Mouse (Mus musculus) kidney, postnatal 0 days (tissue): ENCODE measurements around the gene Ccr6. TPM values are rescaled to one million over a fixed set of nuclear protein-coding genes. Genes with fewer than 3 reads are reported as not detected.

Experiments
- ATAC-seq: fragments of 200-750 bp; cut with Nextera tagmentation; replicated peaks from 2 replicates; pipeline ENCODE4 v1.8.0; 2017; ENCODE audit warnings: low read depth, moderate number of reproducible peaks, moderate TSS enrichment, moderate library complexity; ENCODE audit not compliant: low FRiP score
- DNase-seq: peaks from one replicate; pipeline ENCODE4 v3.0.0-alpha.2; 2016; ENCODE audit warnings: low spot score
- H3K27ac ChIP-seq: fragments of 300-500 bp; sonication (generic); 2 replicates; pipeline ENCODE4 v1.5.1; 2014; ENCODE audit warnings: mild to moderate bottlenecking
- H3K27me3 ChIP-seq: fragments of 300-500 bp; sonication (generic); 2 replicates; pipeline ENCODE4 v1.6.1; 2014; ENCODE audit warnings: low read length, mixed read lengths; ENCODE audit not compliant: insufficient read depth
- H3K36me3 ChIP-seq: fragments of 300-500 bp; sonication (generic); 2 replicates; pipeline ENCODE4 v1.6.1; 2014; ENCODE audit warnings: low read length, mixed read lengths; ENCODE audit not compliant: insufficient read depth
- H3K4me1 ChIP-seq: fragments of 300-500 bp; sonication (generic); replicated peaks from 2 replicates; pipeline ENCODE4 v1.6.1; 2014; ENCODE audit warnings: antibody characterized with exemption, low read length, mixed read lengths; ENCODE audit not compliant: insufficient read depth
- H3K4me2 ChIP-seq: fragments of 300-500 bp; sonication (generic); 2 replicates; pipeline ENCODE4 v1.6.1; 2014; ENCODE audit warnings: mild to moderate bottlenecking, low read length, moderate library complexity, mixed read lengths
- H3K4me3 ChIP-seq: fragments of 300-500 bp; sonication (generic); replicated peaks from 2 replicates; pipeline ENCODE4 v1.5.1; 2014; ENCODE audit warnings: low read depth, low read length
- H3K9ac ChIP-seq: fragments of 300-500 bp; sonication (generic); 2 replicates; pipeline ENCODE4 v1.6.1; 2014; ENCODE audit warnings: low read depth, low read length
- H3K9me3 ChIP-seq: fragments of 300-500 bp; sonication (generic); replicated peaks from 2 replicates; pipeline ENCODE4 v1.6.1; 2016; ENCODE audit warnings: low read length, inconsistent platforms, mixed read lengths
- CTCF ChIP-seq: IDR thresholded peaks from 2 replicates; pipeline ENCODE4 v1.5.1; 2016; ENCODE audit warnings: antibody characterized with exemption, low read depth, mild to moderate bottlenecking, moderate library complexity
- WGBS: fragments of 180-500 bp; shearing (Covaris S2); extraction: QIAGEN DNeasy Blood & Tissue Kit; methylation state at CpG from one replicate; pipeline ENCODE4 v1.1.7; 2014; 5-methylcytosine and 5-hydroxymethylcytosine counted together
- polyA plus RNA-seq: library from polyadenylated mRNA; unstranded; fragments of >200 nt; fragmentation: Nextera tagmentation; extraction: Ambion mirVana; gene quantifications from 2 replicates; pipeline ENCODE4 v1.2.1, GENCODE M21; 2015

Gene Ccr6
- polyA plus RNA-seq, 1 experiment from 2014 or later: not detected

DNA sequence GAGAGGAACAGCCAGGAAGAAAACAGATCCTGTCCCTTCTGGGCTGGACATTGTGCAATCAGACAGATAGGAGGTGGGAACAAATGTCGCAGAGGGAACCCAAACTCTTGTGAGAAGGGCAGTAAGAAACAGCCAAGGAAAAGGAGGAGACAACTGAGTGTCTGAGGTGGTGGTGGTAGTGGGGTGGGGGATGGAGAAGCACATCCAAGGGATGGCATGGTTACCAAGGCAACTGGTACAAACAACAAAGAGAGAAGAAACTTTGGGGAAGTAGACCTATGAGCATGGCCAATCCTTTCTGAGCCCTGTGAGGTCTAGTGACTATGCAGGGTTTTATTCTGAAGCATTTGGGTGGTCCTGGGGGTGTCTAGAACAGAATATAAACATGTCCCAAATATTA lies 21.5 kb upstream of the Ccr6 start:
- no peak overlapping the region for H3K27ac ChIP-seq
- no peaks in the 10 kb centered on the region for H3K9me3 ChIP-seq
- DNase-seq (no peak), ATAC-seq (no peak)
- no peak overlapping the region for H3K4me3 ChIP-seq
- no peak overlapping the region for H3K9ac ChIP-seq
- WGBS: 85% methylated on average over 1 of the region's 1 CpGs
- no peak overlapping the region for H3K4me2 ChIP-seq
- no peak for TF ChIP-seq CTCF
- no peaks in the 10 kb centered on the region for H3K36me3 ChIP-seq
- no peaks in the 10 kb centered on the region for H3K4me1 ChIP-seq
- H3K27me3 ChIP-seq: no peaks in the 10 kb centered on the region

DNA sequence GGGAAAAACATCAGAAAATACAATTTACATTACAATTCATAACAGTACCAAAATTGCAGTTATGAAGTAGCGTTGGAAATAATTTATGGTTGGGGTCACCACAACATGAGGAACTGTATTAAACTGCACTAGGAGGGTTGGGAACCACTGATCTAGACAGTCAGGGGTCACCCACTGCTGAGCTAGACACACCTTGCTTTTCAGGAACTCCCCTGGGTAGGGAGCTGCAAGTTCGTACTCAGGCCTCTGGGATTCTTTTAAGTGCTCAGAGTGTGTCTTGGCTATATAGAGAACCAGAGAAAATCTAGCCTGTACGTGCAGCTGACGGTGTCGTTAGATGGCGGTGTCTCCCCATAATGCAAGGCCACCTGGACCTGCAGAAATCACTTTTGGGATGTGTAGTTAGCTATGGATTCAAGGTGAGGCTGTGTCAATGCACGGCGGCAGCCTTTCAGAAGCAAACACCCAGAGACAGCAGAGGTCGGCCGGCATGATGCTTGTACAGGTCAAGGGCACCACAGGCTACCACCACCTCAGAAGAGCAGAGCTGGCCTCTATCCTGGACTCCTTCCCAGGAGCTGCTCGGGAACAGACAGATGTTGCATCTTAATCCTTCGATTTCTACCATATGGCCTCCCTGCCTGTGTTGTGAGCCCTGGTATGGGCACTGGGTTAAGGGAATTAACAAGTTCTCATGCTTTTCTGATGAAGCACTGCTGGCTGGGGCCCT lies 20.7 kb upstream of the Ccr6 start:
- no peak overlapping the region for H3K4me2 ChIP-seq
- DNase-seq (no peak), ATAC-seq (no peak)
- TF ChIP-seq CTCF: no peak
- H3K4me3 ChIP-seq: no peak overlapping the region
- H3K27me3 ChIP-seq: no peaks in the 10 kb centered on the region
- no peaks in the 10 kb centered on the region for H3K4me1 ChIP-seq
- no peak overlapping the region for H3K9ac ChIP-seq
- no peak overlapping the region for H3K27ac ChIP-seq
- no peaks in the 10 kb centered on the region for H3K9me3 ChIP-seq
- WGBS: 92% methylated on average over 12 of the region's 12 CpGs
- H3K36me3 ChIP-seq: no peaks in the 10 kb centered on the region

DNA sequence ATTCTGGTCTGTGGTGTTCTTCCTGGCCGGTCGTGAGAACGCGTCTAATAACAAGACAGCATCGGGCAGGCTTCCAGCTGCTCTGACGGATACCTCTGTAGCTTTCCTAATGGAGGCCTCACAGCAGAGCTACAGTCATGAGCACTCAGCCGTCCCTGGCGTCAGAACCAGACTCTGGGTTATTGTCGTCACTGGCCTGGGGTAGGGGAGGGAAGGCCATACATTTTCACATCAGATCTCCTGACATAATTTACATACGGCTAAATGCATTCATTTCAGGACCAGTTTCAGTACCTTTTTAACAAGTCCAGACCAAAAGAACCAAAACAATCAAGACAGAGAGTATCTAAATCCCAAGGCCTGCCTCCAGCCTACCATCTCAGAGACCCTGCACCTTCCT lies 12.6 kb upstream of the Ccr6 start:
- no peak for DNase-seq
- WGBS: 69% methylated on average over 10 of the region's 10 CpGs
- H3K4me1 ChIP-seq: no peaks in the 10 kb centered on the region
- ATAC-seq: no peak
- H3K4me2 ChIP-seq: no peak overlapping the region
- no peak overlapping the region for H3K4me3 ChIP-seq
- H3K27ac ChIP-seq: no peak overlapping the region
- no peaks in the 10 kb centered on the region for H3K9me3 ChIP-seq
- H3K9ac ChIP-seq: no peak overlapping the region
- TF ChIP-seq CTCF: no peak
- H3K36me3 ChIP-seq: no peaks in the 10 kb centered on the region
- H3K27me3 ChIP-seq: no peaks in the 10 kb centered on the region

DNA sequence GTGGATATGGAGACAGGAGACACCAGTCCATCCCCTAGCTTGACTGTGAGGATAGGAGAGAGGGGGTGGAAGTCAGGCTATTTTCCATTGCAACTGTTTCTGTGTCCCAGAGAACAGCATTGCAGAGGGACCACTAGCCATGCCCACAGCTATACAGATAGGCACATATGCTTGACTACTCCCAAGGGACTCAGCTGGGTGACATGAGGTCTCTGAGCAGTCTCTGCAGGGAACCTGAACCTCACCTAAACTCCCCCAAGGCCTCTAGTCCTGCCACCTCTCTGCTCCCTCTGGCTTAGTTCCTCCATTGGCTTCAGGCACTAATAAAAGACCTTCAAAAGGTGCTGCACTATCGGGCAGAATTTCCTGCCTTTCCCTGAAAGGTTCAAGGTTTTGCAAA lies 11.8 kb upstream of the Ccr6 start:
- Histone ChIP-seq H3K9me3 (no peaks in the 10 kb centered on the region), H3K27me3 (no peaks in the 10 kb centered on the region), H3K4me2 (no peak overlapping the region), H3K36me3 (no peaks in the 10 kb centered on the region), H3K4me3 (no peak overlapping the region), H3K9ac (no peak overlapping the region), H3K4me1 (no peaks in the 10 kb centered on the region), H3K27ac (no peak overlapping the region)
- WGBS: 56% methylated on average over 1 of the region's 1 CpGs
- no peak for TF ChIP-seq CTCF
- DNase-seq: no peak
- ATAC-seq: no peak

DNA sequence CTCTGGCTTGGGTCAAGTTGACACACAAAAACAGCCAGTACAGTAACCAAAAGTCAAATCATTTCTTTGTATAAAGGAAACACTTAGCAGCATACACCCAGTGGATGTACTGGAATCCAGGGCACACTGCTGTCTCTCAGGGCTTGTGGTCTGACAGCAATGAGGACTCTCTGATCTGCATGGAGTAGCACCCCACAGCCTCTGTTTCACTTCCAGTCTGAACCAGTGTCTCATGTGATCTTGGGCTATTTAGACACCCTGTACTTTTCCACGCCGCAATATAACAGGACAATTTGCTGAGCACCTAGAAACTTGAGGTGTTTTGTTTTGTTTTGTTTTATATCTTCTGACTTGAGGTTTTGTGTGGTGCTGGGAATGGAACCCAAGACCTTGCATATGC lies 10.7 kb upstream of the Ccr6 start:
- no peaks in the 10 kb centered on the region for H3K4me1 ChIP-seq
- H3K27ac ChIP-seq: no peak overlapping the region
- TF ChIP-seq CTCF: no peak
- ATAC-seq (no peak), DNase-seq (no peak)
- no peaks in the 10 kb centered on the region for H3K27me3 ChIP-seq
- WGBS: 91% methylated on average over 2 of the region's 2 CpGs
- H3K9ac ChIP-seq: no peak overlapping the region
- no peak overlapping the region for H3K4me2 ChIP-seq
- no peaks in the 10 kb centered on the region for H3K36me3 ChIP-seq
- no peak overlapping the region for H3K4me3 ChIP-seq
- no peaks in the 10 kb centered on the region for H3K9me3 ChIP-seq

DNA sequence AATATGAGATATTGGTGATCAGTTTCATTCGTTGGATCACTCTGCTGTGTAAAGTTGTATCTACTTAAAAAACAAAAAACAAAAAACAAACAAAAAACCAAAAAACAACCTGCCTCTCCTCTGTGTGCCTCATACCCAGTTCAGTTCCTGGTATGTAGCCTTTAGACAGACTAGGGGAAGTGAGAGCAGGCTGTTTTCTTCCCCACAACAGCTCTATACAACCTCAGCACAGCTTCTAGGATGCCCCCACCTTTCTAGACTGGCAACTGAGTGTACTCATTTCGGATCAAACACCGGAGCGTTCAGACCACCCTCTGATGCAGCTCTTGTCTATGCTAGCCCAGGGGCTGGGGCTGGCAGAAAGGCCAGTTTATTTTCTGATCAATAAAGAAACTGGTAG lies 10.1 kb upstream of the Ccr6 start:
- Histone ChIP-seq H3K27me3 (no peaks in the 10 kb centered on the region), H3K9me3 (no peaks in the 10 kb centered on the region), H3K9ac (no peak overlapping the region), H3K4me2 (no peak overlapping the region), H3K36me3 (no peaks in the 10 kb centered on the region), H3K27ac (no peak overlapping the region), H3K4me1 (no peaks in the 10 kb centered on the region), H3K4me3 (no peak overlapping the region)
- no peak for DNase-seq
- 85% methylated on average over 4 of the region's 4 CpGs for WGBS
- ATAC-seq: no peak
- TF ChIP-seq CTCF: no peak

DNA sequence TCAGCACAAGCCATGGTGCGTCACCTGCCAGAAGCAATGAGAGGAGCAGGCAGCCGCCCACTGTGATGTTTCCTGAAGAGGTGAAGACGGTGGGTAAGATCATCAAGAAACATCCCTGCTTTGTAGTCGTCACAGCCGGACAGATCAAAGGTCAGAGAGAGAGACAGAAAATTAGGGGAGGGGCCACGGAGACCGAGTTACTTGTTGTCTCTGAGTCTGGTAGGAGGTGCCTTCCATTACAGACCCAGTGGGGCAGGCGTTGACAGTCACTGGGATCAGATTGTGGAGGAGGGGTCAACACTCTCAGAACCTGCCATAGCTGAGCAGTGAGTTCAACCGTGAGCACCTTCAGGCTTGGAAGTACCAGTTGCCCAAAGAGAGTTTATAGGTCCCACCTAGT lies 7.2 kb upstream of the Ccr6 start:
- TF ChIP-seq CTCF: no peak
- no peaks in the 10 kb centered on the region for H3K36me3 ChIP-seq
- H3K27ac ChIP-seq: no peak overlapping the region
- no peak overlapping the region for H3K9ac ChIP-seq
- H3K4me1 ChIP-seq: no peaks in the 10 kb centered on the region; the same call in 1 of the 2 replicates
- H3K9me3 ChIP-seq: no peaks in the 10 kb centered on the region
- no peaks in the 10 kb centered on the region for H3K27me3 ChIP-seq
- no peak overlapping the region for H3K4me2 ChIP-seq
- no peak for ATAC-seq
- 29% methylated on average over 9 of the region's 9 CpGs for WGBS
- H3K4me3 ChIP-seq: no peak overlapping the region
- no peak for DNase-seq
